Mouse (Mus musculus) left cerebral cortex, adult 2 months (tissue): ENCODE measurements around the gene Rab11fip5. TPM values are rescaled to one million over a fixed set of nuclear protein-coding genes. Genes with fewer than 3 reads are reported as not detected.
A peak's percentile ranks its signal among the peaks of the same experiment; 100 is the strongest.

Experiments used
- DNase-seq, 2 experiments: peaks; one replicate each; pipeline ENCODE4 v3.0.0; 2021 to 2022; ENCODE audit warnings: low spot score in 2 of 2, mixed read lengths in 1 of 2; ENCODE audit errors: extremely low spot score in 1 of 2
- H3K27ac ChIP-seq: fragments of 200-600 bp; 2 replicates; pipeline ENCODE4 v1.8.1; 2022
- H3K4me3 ChIP-seq: fragments of 200-600 bp; 2 replicates; pipeline ENCODE4 v1.8.1; 2022
- CTCF ChIP-seq: fragments of 200-600 bp; IDR thresholded peaks from 2 replicates; pipeline ENCODE4 v1.8.1; 2022; ENCODE audit warnings: antibody characterized with exemption, mild to moderate bottlenecking, moderate library complexity
- intact Hi-C: fragments of 180-260 bp; cut with DNase I; formaldehyde crosslinking; loops from one replicate; pipeline ENCODE4 v1.15.1; 2025
- total RNA-seq, 2 experiments: library from RNA; stranded (reverse); gene quantifications; 2 replicates each; pipeline ENCODE4 v1.2.3; 2021

The Rab11fip5 gene
- total RNA-seq, 2 experiments from 2014 or later: 74.5 to 78.6 TPM

DNA sequence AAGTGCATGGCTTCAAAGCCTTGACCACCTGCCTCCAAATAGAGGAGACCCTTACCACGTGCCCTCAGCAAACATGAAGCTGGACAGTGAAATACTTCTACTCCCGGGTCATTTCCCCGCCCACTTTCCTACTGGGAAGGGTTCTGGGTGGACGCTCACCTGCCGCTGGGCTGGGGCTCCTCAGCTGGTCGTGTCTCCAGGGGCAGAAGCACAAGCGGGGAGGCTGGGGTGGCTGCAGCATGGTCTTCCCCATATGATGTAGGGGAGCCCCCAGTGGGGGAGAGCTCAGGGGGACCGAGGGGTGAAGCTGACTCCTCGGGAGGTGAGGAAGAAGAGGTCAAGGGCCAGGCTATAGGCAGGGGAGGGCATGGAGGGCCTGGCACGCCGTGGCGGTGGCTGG lies 34.2 kb downstream of the Rab11fip5 start:
- no peak for DNase-seq
- intact Hi-C loops: no loop called here
- Histone ChIP-seq H3K27ac (no peak overlapping the region), H3K4me3 (no peak overlapping the region)
- no peak for TF ChIP-seq CTCF

DNA sequence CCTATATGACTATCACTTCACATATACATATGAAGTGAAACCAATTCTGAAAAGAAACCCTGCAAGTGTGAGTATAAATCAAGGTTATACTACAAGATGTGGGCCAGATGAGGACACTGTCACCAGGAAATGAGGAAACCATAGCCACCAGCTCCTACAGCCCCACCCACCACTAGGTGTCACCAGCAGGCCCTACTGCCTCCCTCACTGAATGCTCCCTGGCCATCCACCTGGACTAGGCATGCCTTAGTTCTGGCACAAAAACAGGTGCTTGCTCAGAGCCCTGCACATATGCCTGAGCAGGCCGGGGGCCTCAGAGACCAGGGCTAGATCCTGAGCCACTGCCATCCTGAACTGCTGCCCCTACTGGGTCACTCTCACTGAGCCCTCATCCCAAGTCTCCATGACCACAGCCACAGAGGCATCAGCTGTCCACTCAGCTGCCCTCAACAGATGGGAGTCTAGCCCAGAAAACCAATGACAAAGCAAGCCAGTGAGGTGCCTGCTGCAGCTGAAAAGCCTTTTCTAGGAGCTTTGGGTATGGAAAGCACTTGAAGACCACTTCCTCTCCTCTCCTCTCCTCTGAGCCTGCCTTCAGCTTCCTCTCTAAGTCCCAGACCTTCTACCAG lies 35.0 kb downstream of the Rab11fip5 start:
- H3K4me3 ChIP-seq: no peak overlapping the region
- intact Hi-C loops: no loop called here
- DNase-seq: peak; percentile 29 to 49

DNA sequence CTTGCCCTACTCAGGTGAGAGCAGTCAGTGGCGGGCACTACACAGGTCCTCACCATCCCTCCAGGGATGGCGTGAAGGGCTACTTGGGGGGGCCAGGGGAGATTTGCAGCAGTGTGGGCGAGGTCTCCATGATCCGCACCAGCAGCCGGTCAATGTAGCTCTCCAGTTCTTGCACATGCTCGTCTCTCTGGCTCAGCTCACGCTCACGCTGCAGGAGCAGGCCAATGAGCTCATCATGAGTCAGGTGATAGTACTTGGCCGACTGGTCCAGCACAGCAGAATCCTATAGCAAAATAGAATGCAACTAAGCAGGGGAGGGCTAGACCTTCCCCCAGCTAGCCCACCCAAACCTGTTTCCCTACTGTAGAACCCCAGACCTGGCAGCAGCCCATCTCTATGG lies 37.5 kb downstream of the Rab11fip5 start:
- no peak for TF ChIP-seq CTCF
- peak overlapping the region; percentile 20 for H3K27ac ChIP-seq
- peak; percentile 18 to 41 for DNase-seq
- intact Hi-C loops: no loop called here
- H3K4me3 ChIP-seq: no peak overlapping the region

More for the DNA sequence above, 35.0 kb downstream of the Rab11fip5 start:
- peak; percentile 59 for TF ChIP-seq CTCF
- peak overlapping the region; percentile 57 for H3K27ac ChIP-seq

DNA sequence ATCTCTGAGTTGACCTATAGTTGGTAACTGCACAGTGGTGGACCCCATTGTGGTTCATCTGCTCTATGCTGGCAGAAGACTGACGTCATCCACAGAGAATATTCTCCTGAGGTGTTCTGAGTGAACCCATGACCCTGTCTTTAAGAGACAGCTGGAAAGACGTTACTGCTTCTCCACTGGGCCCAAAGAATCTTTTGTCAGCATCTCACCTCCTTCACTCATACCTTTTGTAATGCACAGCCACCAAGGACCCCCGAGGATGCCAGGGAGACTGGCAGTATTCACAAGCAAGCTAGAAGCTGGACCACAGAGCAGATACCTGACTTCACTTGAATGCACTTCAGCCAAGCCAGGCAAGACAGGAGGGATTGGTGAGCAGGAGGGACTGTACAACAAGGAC lies 39.1 kb downstream of the Rab11fip5 start:
- intact Hi-C loops: no loop called here
- H3K4me3 ChIP-seq: no peak overlapping the region
- no peak for DNase-seq
- TF ChIP-seq CTCF: no peak
- H3K27ac ChIP-seq: no peak overlapping the region

DNA sequence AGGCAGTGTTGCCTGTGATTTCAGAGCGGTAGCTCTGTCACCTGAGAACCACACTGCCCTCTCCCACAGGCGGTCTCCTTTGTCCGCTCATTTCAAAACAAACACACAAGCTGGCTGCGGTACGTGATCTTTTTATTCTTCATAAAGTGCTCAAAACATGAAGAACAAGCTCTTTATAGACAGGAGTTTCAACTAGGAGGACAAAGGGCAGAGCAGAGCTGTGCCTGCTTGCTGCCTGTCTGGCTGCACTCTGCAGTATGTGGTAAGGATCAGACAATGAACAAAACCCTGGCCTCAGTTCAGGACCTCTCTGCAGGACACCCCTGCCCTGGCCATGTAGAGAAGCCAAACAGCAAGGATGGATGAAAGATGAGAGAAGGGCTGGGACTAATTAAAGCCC lies 39.6 kb downstream of the Rab11fip5 start:
- DNase-seq: no peak
- intact Hi-C loops: loop anchor here (5.0 kb wide), 1 partner anchor 73 kb away; no protein-coding TSS in a partner anchor
- H3K4me3 ChIP-seq: no peak overlapping the region
- TF ChIP-seq CTCF: no peak
- H3K27ac ChIP-seq: peak overlapping the region; percentile 99

DNA sequence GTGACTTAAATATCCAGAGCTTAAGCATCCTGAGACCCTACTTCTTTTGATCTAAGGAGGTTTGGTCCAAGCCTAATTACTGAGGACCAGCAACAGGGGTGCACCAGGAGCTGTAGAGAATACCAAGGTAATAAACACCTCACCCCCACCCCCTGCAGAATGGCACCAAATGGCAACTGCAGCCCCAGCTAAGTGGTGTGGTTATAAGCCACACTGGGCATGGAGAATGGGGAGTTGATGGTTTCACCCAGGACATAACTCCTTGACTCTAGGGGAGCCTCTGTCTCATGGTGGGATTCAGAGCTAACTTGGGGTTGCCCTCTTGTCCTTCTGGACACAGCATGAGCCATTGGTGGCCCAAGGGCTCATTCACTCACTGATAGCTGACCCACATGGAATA lies 40.2 kb downstream of the Rab11fip5 start:
- no peak for DNase-seq
- TF ChIP-seq CTCF: no peak
- intact Hi-C loops: loop anchor here (5.0 kb wide), 1 partner anchor 72 kb away; no protein-coding TSS in a partner anchor
- no peak overlapping the region for H3K4me3 ChIP-seq
- H3K27ac ChIP-seq: peak overlapping the region; percentile 99

DNA sequence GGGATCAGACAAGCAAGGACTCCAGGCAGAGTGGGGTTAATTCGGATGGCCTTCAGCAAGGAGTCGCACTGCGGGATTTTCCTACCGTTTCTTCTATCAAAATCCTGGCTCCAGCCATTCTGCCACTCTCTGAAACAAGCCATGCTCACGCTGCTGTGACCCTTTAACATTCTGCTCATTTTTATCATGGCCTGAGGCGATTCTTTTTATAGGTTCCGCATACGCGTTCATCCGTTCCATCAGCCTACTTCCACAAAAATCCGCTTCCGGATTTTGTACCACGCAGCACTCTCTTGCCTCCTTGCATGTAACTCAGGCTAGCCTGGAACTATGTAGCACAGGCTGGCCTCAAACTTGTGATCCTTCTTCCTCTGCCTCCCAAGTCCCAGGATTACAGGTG lies 40.7 kb downstream of the Rab11fip5 start:
- no peak for TF ChIP-seq CTCF
- intact Hi-C loops: loop anchor here (2.0 to 5.0 kb wide), 2 partner anchors 53 to 71 kb away; no protein-coding TSS in a partner anchor
- Histone ChIP-seq H3K4me3 (peak overlapping the region; percentile 81), H3K27ac (peak overlapping the region; percentile 99)
- DNase-seq: no peak

DNA sequence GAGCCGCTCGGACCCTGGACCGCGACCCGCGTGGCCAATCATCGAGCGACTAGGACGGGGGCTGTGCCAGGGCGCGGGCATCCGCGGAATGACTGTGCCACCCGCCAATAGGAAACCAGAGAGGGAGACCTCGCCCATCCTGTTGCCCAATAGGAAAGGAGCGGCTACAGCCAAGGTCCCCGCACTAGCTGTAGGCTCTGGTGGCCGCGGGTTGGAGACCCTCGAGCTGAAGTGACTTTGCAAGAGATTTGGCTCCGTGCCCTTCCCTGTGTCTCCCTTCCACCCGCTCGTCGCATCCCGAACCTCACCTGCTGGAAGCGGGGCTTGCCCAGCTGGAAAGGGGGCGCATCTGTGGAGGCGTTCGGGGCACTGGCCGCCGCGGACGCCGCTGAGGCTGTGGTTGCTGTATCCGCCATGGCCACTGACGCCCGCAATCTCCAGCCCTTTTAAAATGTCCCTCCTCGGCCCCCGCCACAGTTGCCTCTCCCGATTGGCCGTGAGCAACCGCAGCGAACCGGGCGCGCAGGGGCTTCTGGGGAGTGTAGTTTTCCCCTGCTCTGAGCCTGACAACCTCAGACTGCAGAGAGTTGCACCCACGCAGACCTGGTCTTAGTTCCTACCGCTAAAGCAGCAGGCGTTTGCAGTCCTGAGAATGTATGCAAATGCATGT lies 41.3 kb downstream of the Rab11fip5 start, which contains the start of gene Sfxn5:
Gene Sfxn5, minus strand, starts transcription at position 423 of the 670 bp plus-strand sequence.
- Histone ChIP-seq H3K27ac (peak within 1 kb of the TSS; percentile 99), H3K4me3 (peak within 1 kb of the TSS; percentile 81)
- peak; percentile 95 to 96 for DNase-seq
- intact Hi-C loops: loop anchor here (2.0 to 5.0 kb wide), 2 partner anchors 52 to 71 kb away; no protein-coding TSS in a partner anchor
- TF ChIP-seq CTCF: no peak; the same call in 1 of the 2 replicates

DNA sequence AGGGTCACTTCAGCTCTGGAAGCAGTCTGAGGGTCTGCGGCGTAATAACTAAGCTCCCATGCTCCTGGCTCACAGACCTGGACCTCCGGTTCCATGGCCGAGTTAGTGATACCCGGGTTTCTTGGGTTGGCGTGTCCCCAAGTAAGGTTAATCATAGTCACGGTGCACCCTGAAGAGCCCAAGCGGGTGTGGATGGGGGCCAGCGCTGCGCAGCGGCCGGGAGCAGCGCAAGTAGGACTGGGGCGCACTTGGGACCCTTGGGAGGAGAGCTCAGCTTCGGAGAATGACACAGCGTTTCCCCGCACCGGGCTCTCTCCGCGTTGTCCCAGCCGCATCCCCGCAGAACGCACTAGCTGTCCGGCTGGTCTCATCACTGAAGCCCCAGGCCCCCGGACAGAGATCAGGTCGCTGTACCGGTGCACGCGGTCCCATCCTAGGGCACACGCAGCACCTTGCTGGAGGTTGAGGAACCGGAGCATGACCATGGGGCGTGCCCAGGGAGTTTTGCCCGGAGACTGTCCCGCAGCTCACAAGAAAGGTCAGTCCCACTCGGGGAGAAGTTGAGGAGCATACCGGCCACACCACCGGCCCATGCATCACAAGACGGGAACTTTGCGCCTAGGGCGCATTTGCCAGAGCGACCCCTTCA lies 42.0 kb downstream of the Rab11fip5 start:
- TF ChIP-seq CTCF: no peak
- Histone ChIP-seq H3K27ac (peak overlapping the region; percentile 99), H3K4me3 (peak overlapping the region; percentile 81)
- DNase-seq: no peak
- intact Hi-C loops: loop anchor here (2.0 to 5.0 kb wide), 2 partner anchors 52 to 70 kb away; no protein-coding TSS in a partner anchor

DNA sequence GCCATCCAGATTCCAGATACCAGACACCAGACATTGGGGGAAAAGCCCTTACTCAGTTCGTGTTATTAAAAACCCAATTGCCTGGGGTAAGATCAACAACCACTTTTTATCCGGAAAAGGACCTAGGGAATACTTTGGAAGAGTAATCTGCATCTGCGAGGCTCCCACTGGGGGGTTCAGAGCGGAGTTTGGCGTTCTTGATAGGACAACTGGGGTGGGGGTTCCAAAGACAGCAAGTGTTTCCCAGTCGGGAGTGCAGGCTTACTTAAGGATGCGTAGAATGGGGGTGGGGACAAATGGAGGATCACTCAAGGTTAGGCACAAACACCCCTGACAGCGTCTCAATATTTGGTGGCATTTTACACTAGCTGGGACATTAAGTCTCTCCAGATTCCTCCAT lies 42.7 kb downstream of the Rab11fip5 start:
- intact Hi-C loops: loop anchor here (2.0 to 5.0 kb wide), 3 partner anchors 35 to 69 kb away; no protein-coding TSS in a partner anchor
- Histone ChIP-seq H3K4me3 (peak overlapping the region; percentile 81), H3K27ac (peak overlapping the region; percentile 99)
- DNase-seq: no peak
- TF ChIP-seq CTCF: no peak

DNA sequence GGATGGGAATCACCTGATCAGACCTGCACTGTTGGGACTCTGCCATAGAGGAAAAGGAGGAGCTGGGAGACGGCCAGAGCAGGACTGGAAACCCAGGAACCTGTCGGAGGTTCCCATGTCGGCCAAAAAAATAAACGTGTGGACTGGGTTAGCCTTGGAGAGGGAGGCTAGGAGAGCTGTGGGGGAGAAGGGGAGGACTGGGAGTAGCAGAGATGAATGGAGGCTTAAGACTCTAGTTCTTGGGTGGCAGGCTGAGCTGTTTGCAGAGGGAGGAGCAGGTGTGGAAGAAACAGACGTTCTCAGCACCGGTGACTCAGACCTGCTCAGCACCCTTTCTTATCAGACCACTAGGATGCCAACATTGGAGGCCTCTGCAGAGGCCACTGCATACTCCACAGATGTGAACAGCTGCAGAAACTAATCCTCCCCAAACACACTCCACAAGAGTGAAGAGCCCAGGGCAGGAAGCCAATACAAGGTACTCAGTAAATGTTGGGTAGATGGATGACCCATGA lies 43.2 kb downstream of the Rab11fip5 start:
- intact Hi-C loops: loop anchor here (2.0 to 5.0 kb wide), 2 partner anchors 34 to 69 kb away; no protein-coding TSS in a partner anchor
- Histone ChIP-seq H3K27ac (peak overlapping the region; percentile 99), H3K4me3 (peak overlapping the region; percentile 81)
- TF ChIP-seq CTCF: no peak
- DNase-seq: no peak
